8 mouse cellular contexts compared by ENCODE assay signal in genomic region chrX:12079309-12080094, GRCm38 (mm10).
DNase-seq lines count a peak whose midpoint lies in the region; ATAC-seq and TF ChIP-seq lines count a peak whose summit lies in the region.

No protein-coding gene starts in this region.

- peak; percentile 22; the same call in 1 of the 2 replicates for ATAC-seq in frontal cortex, adult (ENCODE audit: low TSS enrichment)
- ATAC-seq in forebrain, embryonic 11.5 days (replicated peaks; ENCODE audit: low FRiP score), result no peak
- no peak for ATAC-seq in hindbrain, embryonic 12.5 days (ENCODE audit: low FRiP score)
- ATAC-seq in limb, embryonic 14.5 days (ENCODE audit: low FRiP score, low read depth), result 0 out of 2 replicates have a peak, but pooled peaks have one; percentile 2
- no peak; the same call in 1 of the 2 replicates for ATAC-seq in midbrain, embryonic 16.5 days

- whole genome bisulfite sequencing in forebrain, embryonic 11.5 days, result 1% methylated on average over 72 of the region's 79 CpGs
- WGBS in hindbrain, embryonic 12.5 days, result 3% methylated on average over 71 of the region's 79 CpGs
- WGBS in limb, embryonic 14.5 days, result 6% methylated on average over 38 of the region's 79 CpGs
- WGBS in midbrain, embryonic 16.5 days, result 2% methylated on average over 46 of the region's 79 CpGs

- peak overlapping the region; percentile 51 for H3K4me3 ChIP-seq in forebrain, embryonic 11.5 days (ENCODE audit: low read depth, low read length)
- H3K4me3 ChIP-seq in hindbrain, embryonic 12.5 days, result peak overlapping the region; percentile 64
- peak overlapping the region; percentile 59 for H3K4me3 ChIP-seq in limb, embryonic 14.5 days (replicated peaks; ENCODE audit: low read length)
- peak overlapping the region; percentile 60 for H3K4me3 ChIP-seq in midbrain, embryonic 16.5 days (ENCODE audit: low read depth, low read length)

- DNase-seq in frontal cortex, postnatal 14 days (ENCODE audit: low spot score in 2 of 2), result no peak
- DNase-seq in adrenal gland, adult 2 months, result peak; percentile 61
- DNase-seq in forebrain, embryonic 11.5 days (ENCODE audit: low spot score), result peak; percentile 67
- no peak for DNase-seq in limb, embryonic 14.5 days (ENCODE audit: low spot score)
- DNase-seq in thymus, postnatal 0 days (ENCODE audit: low spot score), result peak; percentile 47

- no peaks in the 10 kb centered on the region for H3K36me3 ChIP-seq in forebrain, embryonic 11.5 days (ENCODE audit: control insufficient read depth, insufficient read depth, low read length)
- no peaks in the 10 kb centered on the region for H3K36me3 ChIP-seq in hindbrain, embryonic 12.5 days
- no peaks in the 10 kb centered on the region for H3K36me3 ChIP-seq in limb, embryonic 14.5 days (ENCODE audit: control insufficient read depth, insufficient read depth, low read length)
- no peaks in the 10 kb centered on the region for H3K36me3 ChIP-seq in midbrain, embryonic 16.5 days (ENCODE audit: control insufficient read depth, insufficient read depth, low read length)

- peaks cover 5% of the 10 kb centered on the region; the same call in 1 of the 2 replicates for H3K4me1 ChIP-seq in forebrain, embryonic 11.5 days (replicated peaks; ENCODE audit: control insufficient read depth, insufficient read depth, low read length)
- peaks cover 26% of the 10 kb centered on the region for H3K4me1 ChIP-seq in hindbrain, embryonic 12.5 days
- H3K4me1 ChIP-seq in limb, embryonic 14.5 days (ENCODE audit: control insufficient read depth, insufficient read depth, low read length), result peaks cover 13% of the 10 kb centered on the region; the same call in 1 of the 2 replicates
- H3K4me1 ChIP-seq in midbrain, embryonic 16.5 days (ENCODE audit: control insufficient read depth, insufficient read depth, low read length), result peaks cover 7% of the 10 kb centered on the region; the same call in 1 of the 2 replicates

- peak overlapping the region; percentile 73 for H3K4me2 ChIP-seq in forebrain, embryonic 11.5 days (ENCODE audit: low read depth, low read length, severe bottlenecking)
- H3K4me2 ChIP-seq in hindbrain, embryonic 12.5 days (replicated peaks), result peak overlapping the region; percentile 64
- peak overlapping the region; percentile 80 for H3K4me2 ChIP-seq in limb, embryonic 14.5 days (replicated peaks; ENCODE audit: low read depth, low read length, severe bottlenecking)
- H3K4me2 ChIP-seq in midbrain, embryonic 16.5 days (ENCODE audit: low read length), result peak overlapping the region; percentile 71

- H3K9ac ChIP-seq in forebrain, embryonic 11.5 days (ENCODE audit: low read length), result peak overlapping the region; percentile 68
- H3K9ac ChIP-seq in hindbrain, embryonic 12.5 days, result peak overlapping the region; percentile 69
- H3K9ac ChIP-seq in limb, embryonic 14.5 days (ENCODE audit: low read depth, low read length, severe bottlenecking), result peak overlapping the region; percentile 68
- peak overlapping the region; percentile 76 for H3K9ac ChIP-seq in midbrain, embryonic 16.5 days (ENCODE audit: low read depth, low read length)

- no peaks in the 10 kb centered on the region for H3K9me3 ChIP-seq in forebrain, embryonic 11.5 days (ENCODE audit: control insufficient read depth, low read length)
- no peaks in the 10 kb centered on the region for H3K9me3 ChIP-seq in hindbrain, embryonic 12.5 days (replicated peaks)
- H3K9me3 ChIP-seq in limb, embryonic 14.5 days (ENCODE audit: control insufficient read depth, low read length), result no peaks in the 10 kb centered on the region
- H3K9me3 ChIP-seq in midbrain, embryonic 16.5 days (replicated peaks; ENCODE audit: control insufficient read depth, low read length, poor library complexity, severe bottlenecking), result no peaks in the 10 kb centered on the region

- H3K27me3 ChIP-seq in forebrain, embryonic 11.5 days (ENCODE audit: control insufficient read depth, insufficient read depth, low read length), result peaks cover 63% of the 10 kb centered on the region
- H3K27me3 ChIP-seq in hindbrain, embryonic 12.5 days, result peaks cover 96% of the 10 kb centered on the region
- H3K27me3 ChIP-seq in limb, embryonic 14.5 days (ENCODE audit: control insufficient read depth, insufficient read depth, low read length), result peaks cover 40% of the 10 kb centered on the region
- H3K27me3 ChIP-seq in midbrain, embryonic 16.5 days (ENCODE audit: control insufficient read depth, insufficient read depth, low read depth, low read length), result peaks cover 16% of the 10 kb centered on the region

- no peak for TF ChIP-seq POLR2A in limb, embryonic 14.5 days (IDR thresholded peaks at IDR 0.05; ENCODE audit: borderline replicate concordance, extremely low read depth, insufficient read depth, insufficient read length)

- peak overlapping the region; percentile 91 for H3K27ac ChIP-seq in forebrain, embryonic 11.5 days (ENCODE audit: low read depth, low read length)
- H3K27ac ChIP-seq in hindbrain, embryonic 12.5 days, result peak overlapping the region; percentile 95
- peak overlapping the region; percentile 82 for H3K27ac ChIP-seq in limb, embryonic 14.5 days (replicated peaks; ENCODE audit: low read depth, low read length)
- H3K27ac ChIP-seq in midbrain, embryonic 16.5 days (ENCODE audit: low read length), result peak overlapping the region; percentile 89

Comparison
In these comparisons a context has a peak if more than half of its experiments do, and no peak if none do; other contexts are left out.
1. ATAC-seq: peak in frontal cortex, adult (single experiment) and limb, embryonic 14.5 days (single experiment); none in forebrain, embryonic 11.5 days (single experiment), hindbrain, embryonic 12.5 days (single experiment) and midbrain, embryonic 16.5 days (single experiment).
2. DNase-seq: peak in adrenal gland, adult 2 months (single experiment), forebrain, embryonic 11.5 days (single experiment) and thymus, postnatal 0 days (single experiment); none in frontal cortex, postnatal 14 days (0 of 2) and limb, embryonic 14.5 days (single experiment).
3. Peak in every context shown above with its lines, with median percentiles within 50 percentile points of each other: H3K27ac ChIP-seq, H3K4me2 ChIP-seq, H3K4me3 ChIP-seq and H3K9ac ChIP-seq.